Mouse (Mus musculus) embryo, embryonic 10 days (tissue): ENCODE measurements around the gene Oas1d.
A peak's percentile ranks its signal among the peaks of the same experiment; 100 is the strongest.
"Not testable (repeated sequence)": the region's sequence is repeated elsewhere in the genome, so short reads cannot be mapped to it uniquely, and the experiment has no call there.

Experiments used
- DNase-seq: peaks from one replicate; pipeline ENCODE4 v3.0.0-alpha.2; 2015; ENCODE audit warnings: low spot score

Oas1d gene

DNA sequence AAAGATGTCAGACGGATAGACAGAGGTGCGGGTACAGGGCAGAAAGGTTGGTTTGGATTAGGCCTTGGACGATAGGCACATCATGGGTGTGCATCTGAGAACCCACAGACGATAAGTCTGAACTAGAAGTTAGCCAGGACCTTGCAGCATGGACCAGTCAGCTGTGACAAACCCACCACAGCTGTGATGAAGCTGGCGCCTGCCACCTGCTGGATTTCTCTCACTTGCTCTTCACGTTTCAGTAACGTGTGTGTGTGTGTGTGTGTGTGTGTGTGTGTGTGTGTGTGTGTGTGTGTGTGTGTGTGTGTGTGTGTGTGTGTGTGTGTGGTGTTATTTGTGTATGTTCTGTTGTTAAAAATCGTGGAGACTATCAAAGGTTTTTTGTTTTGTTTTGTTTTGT, at the start of gene Oas1d:
Gene Oas1d (plus strand): TSS at position 333 of the 400 bp plus-strand sequence.
- not testable (repeated sequence) for DNase-seq

DNA sequence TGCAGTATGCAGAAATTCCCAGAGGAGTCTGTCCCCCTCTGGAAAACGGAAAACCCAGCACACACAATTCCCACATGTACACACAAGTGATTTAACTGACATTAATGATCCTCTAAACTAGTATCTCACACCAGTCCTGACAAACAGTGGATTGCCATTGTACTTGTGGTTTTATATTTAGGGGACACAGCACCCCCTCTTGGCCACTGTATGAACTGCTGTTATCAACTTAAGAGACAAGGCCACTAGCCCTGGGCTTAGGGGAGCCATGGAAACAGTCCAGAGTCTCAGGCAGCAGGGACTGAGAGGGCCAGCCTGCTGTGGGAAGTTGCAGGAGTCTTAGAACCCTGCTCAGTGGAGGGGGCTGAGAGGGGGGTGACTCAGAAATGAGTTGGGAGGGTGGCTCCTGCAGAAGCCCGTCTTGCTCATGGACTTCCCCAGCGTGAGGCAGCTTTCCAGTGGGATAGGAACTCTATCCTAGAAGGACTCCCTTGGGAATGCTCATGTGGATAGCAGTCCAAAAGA, 48.9 kb upstream of the Oas1d start:
- DNase-seq = peak; percentile 25

DNA sequence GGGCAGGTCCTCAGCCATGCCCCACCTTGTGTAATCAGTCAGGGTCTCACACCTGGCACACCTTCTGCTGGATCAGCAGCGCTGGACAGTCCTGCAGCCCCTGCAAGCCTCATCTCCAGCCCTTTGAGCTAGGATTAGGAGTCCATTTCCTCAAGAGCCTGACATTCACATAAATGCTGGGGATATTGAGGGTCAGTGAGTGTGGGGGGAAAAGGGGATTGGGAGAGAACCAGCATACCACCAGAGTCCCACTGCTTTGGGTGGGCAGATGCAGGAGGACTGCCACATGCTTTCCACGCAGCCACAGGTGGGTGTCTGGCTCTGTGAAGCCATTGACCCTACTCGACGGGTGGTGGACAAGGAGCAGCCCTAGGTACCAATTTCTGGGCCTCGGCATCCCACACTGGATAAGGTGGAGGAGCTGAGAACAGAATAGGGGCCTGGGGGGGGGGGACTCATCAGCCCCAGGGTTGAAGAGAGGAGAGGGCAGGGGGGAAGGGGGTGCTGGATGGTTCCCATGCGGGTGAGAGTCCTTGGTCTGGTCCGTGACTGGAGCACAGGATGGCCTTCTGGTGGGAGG, 44.8 kb upstream of the Oas1d start:
- no peak for DNase-seq

DNA sequence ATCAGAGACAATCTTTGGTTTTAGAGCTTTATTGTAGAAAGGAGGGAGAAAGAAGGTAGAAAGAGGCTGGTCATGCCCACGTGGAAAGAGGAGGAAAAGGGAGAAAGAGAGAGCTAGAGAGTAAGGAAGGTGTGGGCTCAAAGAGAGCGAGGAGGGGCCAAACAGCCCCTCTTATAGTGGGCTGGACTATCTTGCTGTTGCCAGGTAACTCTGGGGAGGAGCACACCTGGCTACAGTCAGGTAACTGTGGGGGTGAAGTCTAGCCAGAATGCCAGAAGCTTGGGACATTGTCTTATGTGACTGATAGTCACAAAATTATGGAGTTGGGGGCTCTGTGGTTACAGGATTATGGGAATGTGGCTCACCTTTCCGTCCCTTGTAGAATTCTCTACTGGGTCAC, 44.3 kb upstream of the Oas1d start:
- DNase-seq = no peak

DNA sequence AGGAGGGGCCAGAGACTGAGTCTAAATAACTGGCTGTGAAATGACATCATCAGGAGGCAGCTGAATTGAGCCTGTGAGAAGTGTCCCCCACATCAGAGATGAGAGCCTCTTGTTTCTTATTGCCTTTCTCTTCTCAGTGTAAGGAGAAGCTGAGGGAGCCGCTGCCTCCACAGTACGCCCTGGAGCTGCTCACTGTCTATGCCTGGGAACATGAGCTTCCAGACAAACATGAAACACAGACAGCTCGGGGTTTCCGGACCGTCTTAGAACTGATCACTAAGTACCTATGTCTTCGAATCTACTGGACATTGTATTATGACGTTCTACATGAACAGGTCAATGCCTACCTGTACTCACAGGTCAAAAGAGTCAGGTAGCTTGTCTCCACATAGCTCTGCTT, 43.6 kb upstream of the Oas1d start:
- DNase-seq = no peak

DNA sequence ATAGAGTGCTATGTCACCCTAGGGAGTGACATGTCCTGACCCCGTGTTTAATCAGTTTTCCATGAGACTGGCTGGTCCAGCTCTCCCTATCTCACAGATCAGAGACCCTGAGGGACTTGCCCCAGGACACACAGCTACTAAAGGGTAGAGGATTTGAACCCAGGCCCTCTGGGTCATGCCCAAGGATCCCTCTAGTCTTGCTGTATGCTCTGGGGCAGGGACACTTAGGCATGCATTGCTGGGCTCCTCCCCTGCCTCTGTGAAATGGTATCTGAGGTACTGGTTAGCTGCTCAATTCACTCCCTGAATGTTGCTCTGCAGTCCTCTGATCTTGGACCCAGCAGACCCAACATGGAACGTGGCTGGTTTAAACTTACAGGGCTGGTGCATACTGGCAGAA, 42.9 kb upstream of the Oas1d start:
- no peak for DNase-seq

DNA sequence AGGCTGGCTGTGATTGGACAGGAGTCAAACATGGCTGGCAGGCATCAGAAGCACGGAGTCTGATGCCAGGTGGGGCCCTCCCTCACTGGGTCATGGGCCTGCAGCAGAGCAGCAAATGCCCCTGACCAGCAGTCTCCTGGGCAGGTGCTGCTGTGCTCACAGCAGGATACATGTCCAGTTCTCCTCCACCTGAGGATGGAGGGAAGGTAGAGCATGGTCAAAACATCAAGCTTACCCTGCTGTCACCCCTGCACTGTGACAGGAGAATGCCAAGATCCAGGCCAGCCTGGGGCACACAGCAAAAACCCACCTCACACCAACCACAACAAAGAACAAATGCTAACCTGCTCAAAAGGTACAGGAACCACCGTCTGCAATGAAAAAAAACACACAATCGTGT, 37.5 kb upstream of the Oas1d start:
- not testable (repeated sequence) for DNase-seq

DNA sequence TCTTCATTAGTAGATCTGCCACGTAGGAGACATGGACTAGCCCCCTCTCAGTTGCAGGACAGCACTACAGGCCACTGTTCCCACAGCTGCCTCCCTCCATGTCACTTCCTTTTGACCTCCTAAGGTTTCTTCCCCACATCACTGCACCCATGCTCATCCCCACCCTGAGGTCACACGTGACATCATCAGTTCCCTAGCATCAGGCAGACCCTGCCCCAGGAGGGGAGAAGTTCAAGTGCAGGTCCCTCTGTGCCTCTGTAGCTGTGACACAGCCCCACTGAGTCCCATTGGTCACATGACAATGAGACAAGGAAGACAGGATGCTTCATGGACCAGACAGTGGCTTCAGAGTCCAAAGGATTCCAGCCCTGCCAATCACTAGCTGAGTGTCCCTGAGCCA, 36.9 kb upstream of the Oas1d start:
- DNase-seq = not testable (repeated sequence)

DNA sequence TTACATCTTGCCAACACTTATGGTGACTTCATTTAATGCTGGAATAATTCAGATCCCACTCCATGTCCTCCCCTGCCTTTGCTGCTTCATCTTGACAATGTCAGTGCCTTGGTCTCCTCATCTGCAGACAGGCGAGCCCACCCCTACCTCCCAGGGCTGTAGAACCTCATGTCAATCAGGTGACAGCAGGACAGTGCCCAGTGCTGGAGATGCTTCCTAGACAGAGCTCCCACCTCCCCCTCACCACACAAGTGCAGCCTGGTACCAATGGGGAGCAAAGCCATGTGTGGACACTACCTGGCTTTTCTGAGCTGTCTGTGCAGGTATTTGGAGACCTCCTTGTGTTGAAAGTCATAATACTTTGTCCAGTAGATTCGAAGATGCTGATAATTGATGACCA, 35.5 kb upstream of the Oas1d start:
- DNase-seq = not testable (repeated sequence)

DNA sequence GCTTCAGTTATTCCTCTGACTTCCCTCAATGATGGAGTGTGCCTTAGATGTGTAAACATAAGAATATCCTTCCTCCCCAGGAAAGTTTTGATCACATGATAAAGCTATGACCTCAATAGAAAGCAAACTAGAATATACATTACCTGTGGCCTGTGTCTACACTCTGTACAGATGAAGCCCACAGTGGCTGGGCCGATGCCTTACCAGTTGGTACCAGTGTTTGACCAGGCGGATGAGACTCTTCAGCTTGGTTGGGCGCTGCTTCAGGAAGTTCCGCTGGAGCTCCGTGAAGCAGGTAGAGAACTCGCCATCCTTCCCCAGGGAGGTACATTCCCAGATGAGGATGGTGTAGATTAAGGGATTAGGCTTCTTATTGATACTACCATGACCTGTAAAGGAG, 32.7 kb upstream of the Oas1d start:
- DNase-seq = not testable (repeated sequence)

DNA sequence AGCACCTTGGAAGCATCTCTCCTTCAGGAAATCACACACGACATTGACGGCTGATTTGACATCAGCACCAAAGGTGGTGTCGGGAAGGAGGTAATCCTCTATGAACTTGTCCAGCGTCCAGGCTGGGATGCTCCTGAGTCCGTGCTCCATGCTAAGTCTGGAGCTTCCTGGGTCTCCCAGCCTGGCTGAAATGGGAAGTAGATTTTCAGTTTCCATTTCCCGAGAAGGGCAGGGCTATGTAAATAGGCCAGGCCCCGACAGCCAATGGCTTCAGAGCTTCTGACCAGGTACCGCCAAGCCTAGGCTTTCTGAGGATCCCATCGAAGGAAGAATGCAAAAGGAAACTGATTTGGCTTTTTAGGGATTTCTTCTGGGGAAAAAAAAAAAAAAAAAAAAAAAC, 26.9 kb upstream of the Oas1d start, which contains the start of gene Oas1g:
Gene Oas1g (minus strand): TSS at position 201 of the 400 bp plus-strand sequence.
- not testable (repeated sequence) for DNase-seq

DNA sequence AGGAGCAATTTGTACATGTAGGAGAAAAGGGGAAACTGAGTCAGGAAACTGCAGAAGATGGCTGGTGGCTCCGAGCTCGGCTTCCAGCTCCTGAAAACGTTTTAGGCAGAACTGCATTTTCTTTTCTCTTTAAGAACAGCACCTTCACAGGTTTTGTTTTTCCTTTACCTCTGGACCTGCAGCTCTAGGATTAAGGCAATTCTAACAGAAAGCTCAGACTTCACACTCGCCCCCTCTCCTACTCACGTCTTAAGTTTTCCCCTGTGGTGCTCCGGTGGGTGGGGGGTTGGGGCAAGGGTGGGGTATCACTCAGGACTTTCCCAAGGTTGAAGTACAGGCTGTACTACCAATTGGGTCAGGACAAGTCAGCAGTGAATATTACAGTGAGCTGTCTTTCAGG, 26.5 kb upstream of the Oas1d start:
- DNase-seq = no peak

DNA sequence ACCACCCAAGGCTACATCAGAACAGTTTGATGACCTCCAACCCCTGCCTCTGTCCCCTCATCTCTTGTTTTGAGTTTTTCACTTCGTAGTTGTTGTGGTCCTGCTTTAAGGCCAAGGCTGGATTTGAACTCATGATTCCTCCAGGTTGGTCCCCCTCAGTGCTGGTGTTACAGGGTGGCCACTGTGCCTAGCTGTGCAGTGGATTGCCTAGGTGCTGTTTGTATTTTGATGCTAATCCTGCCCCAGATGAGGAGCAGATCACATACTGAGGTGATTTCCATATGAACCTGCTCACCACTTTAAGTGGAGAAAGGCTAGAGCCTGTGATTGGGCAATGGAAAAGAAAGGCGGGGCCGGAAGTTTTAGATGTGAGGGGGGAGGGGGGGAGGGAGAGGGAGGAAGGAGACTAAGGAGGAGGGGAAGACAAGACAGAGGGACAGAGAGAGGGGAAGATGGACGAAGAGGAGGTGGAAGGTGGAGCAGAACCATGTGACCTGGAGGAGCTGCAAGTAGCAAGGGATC, 26.0 kb upstream of the Oas1d start:
- not testable (repeated sequence) for DNase-seq

DNA sequence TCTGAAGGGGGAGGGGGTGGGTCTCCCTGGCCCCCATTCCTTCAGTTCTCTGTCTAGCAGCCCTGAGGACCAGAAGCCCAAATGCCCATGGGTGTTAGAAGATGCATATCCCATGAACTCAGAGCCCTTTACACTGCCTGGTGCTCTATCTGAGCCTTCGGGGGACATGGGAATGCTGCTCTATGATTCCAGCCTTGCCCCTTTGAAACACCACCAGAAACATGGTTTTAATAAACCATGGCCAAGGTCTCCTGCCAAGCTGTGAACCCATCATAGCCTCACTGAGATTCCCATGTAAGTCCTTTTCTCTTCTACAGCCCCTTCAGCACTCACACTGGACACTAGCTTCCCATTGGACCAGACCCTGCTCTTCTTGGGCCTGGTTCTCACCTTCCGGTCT, 24.3 kb upstream of the Oas1d start:
- no peak for DNase-seq

DNA sequence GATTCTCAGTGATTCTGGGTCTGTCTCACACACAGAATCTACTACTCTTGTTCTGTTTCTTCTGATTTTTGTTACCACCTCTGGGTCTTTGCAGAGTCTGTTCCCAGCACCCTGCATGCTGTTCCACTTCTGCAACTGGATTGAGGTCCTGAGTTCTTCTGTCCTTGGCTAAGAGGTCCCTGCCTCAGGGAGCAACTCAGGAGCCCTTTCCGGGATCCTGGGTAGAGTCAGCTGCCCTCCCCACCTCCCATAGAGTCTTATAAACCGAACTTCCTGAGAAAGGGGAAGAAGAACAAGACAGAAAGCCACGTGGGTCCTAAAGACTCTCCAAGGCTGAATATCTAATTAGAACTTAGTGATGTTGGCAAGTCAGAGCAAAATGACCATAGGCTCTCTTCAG, 23.3 kb upstream of the Oas1d start:
- DNase-seq = no peak

DNA sequence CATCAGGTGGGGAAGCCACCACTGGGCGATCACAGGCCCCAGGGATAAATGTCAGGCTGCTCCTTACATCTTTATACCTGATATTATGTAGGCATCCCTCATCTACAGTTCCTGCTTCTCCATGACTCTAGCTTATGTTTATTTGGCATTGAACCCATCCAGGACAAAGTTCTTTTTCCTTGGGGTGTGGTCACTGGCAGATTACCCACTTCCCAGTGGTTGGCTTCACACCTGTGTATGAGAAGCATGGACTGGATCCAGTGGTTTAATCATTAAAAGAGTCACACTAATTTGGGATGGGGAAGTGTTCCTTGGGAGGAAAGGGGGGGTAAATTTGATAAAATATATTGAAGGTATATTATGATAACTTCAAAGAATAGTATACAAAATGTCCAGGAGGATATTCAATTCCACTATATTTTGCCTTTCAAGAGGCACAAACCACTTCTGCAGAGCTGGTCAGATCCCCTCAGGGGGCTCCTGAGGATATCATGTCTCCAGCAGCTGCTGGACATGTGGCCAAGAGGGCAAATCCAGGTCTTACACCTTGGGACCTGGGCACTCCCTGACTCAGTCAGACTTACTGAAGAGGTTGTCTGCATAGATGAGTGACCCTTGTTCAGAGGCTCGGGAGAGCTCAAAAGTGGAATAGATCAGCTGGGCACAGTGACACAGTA, 22.6 kb upstream of the Oas1d start:
- DNase-seq = not testable (repeated sequence)

DNA sequence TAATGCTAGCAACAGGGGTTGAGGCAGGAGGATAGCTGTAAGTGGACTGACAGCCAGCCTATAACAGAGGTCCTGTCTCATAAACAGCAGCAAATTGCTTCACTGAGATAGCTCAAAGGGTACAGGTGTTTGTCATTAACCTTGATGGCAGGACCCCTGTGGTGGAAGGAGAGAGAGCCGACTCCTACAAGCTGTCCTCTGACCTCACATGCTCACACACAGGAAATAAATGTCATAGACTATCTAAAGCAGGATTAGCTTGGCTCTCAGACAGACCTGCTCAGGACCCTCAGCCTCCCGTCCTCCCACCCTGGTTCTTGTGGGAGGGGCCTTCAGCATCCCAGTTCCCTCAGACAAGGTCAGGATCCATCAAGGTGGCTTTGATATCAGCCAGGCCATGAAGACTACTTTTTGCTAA, 22.1 kb upstream of the Oas1d start:
- DNase-seq = peak; percentile 12

DNA sequence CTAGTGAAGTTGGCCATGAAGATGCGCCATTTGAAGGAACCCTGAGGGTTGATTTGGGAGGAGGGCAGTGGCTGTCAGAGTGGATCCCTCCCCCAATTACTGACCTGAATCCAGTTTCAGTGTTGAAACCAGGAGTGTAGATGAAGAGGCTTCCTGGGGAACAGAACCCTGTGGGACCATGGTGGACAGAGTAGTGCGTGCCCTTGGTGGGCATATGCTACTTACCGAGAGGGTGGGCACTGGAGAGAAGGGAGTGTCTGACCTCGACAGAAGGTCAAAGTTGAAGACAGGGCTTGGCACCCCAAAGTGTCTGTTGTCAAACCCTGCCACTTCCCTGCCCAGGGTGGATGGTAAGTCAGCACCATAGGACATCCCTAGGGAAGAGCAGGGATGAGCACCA, 20.5 kb upstream of the Oas1d start:
- DNase-seq = not testable (repeated sequence)

DNA sequence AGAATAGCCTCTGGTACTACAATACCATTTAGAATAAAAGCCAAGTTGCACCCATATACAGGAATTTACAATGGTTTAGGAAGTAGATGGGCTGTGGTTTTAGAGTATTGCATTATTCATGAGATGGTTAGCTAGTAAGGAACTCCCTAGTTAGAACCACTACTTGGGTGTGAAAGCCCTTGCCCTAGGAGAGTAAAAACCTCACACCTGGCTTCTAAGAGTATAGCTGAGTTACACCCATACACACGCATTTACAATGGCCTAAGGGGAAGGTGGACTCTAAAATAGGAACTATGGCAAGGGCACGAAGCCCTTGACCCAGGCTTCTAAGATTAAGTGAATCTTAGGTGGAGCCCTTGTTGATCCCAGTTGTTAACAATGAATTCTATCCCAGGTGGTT, 19.6 kb upstream of the Oas1d start:
- not testable (repeated sequence) for DNase-seq

DNA sequence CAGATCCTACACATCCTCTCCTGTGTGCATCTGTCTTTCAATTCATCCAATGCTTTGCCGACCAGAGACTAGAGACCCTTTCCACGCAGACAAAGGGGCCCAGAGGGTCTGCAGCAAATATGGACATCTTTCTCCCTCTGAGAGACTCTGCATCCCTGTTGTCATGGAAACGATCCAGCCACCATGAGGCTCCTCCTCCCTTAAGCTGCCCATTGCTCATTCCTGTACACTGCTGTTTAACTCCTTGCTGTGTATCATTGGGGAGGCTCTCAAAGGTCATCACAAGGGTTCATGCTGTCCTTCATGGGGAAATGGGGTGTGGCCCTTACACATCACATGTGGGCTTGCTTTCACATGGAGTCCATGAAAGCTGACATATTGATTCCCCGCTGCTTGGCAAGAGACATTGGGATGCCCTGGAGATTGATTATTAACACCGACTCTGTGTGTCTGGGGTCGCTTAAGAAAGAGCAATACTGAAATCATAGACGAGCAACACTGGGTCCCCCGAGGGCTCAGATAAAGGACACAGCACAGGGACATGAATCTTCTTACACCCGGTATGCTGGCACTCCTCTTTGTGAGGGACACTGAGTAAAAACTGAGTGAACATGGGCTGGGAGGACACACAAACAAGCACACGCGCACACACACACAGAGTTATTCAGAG, 19.0 kb upstream of the Oas1d start:
- no peak for DNase-seq

DNA sequence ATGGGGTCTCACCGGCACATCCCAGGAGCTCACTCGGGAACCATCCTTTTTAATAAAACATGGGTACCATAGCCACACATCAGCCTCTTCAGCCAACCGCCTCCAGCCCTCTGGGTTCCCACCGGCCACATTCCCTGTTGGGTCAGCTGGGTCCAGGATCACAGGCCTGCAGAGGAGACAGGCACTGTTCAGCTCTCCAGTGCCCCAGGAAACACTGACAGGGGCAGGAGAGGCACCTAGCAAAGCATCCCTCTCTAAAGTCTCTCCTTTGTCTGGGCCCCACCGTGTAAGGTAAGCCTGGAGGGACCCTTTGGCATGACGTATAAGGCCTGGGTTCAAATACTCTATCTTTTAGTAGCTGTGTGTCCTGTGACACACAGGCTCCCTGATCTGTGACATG, 16.0 kb upstream of the Oas1d start:
- no peak for DNase-seq

DNA sequence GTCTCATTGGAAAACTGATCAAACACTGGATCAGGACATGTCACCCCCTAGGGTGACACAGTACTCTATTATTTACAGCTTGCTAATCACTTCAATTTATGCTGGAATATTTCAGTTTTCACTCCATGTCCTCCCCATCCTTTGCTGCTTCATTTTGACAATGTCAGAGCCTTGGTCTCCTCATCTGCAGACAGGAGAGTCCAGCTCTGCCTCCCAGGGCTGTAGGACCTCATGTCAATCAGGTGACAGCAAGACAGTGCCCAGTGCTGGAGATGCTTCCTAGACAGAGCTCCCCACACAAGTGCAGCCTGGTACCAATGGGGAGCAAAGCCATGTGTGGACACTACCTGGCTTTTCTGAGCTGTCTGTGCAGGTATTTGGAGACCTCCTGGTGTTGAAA, 15.6 kb upstream of the Oas1d start:
- DNase-seq = no peak

DNA sequence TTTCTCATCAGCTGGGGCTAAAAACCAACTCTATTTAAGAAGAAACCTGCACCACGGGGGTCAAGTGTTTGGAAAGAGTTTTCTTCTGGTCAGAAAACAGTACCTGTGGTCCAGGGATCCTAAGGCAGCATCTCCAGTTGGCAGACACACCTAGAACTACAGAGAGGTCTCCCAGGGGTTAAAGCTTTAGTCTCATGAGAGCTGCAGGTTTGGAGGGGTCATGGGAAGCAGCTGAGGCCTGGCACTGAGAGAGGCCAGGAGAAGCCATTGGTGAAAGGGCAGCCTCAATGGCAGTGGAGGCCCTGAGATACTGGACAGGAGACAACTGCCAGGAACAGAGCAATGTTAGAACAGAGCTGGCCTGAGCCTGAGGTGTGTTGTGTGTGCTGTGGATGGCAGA, 13.7 kb upstream of the Oas1d start:
- DNase-seq = no peak
